Mouse (Mus musculus): Measurements from ENCODE around the gene Yeats2.

The Yeats2 gene

GRCm38 (mm10) chr16:20191161-20191882 is 50.5 kb downstream of the Yeats2 start:
- no peak for DNase-seq (ENCODE audit: extremely low read depth, low read depth)

DNA sequence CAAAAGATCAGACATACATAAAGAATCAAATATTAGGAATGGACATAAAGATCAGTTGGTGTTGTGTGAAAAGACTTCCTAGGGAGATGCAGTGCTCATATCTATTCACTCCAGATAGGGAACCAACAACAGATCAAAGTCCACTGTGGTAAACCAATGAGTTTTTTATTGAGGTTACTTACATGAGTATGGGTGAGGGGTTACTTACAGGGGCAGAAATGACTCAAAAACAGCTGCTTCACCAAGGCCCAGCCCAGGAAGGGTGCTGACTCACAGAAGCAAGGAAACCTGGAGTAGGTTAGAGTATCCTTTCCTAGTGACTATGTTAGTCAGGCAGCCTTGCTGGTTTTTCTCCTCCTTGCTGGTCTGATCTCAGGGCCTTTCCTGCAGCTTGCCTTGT is 51.2 kb downstream of the Yeats2 start:
- DNase-seq (ENCODE audit: extremely low read depth, low read depth) = no peak

DNA sequence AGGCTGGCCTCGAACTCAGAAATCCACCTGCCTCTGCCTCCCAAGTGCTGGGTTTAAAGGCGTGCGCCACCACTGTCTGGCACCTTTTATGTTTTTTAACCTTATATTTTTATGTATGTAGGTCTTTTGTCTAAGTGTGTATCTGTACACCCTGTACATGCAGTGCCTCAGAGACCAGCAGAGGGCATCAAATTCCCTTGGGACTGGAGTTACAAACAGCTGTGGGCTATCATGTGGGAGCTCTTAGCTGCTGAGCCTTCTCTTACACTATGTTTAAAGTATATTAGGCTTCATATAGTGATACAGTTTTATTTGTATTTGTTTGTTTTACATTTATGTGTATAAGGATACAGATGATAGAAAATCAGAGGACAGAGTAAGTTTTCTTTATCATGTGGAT is 54.7 kb downstream of the Yeats2 start:
- no peak for DNase-seq (ENCODE audit: extremely low read depth, low read depth)

DNA sequence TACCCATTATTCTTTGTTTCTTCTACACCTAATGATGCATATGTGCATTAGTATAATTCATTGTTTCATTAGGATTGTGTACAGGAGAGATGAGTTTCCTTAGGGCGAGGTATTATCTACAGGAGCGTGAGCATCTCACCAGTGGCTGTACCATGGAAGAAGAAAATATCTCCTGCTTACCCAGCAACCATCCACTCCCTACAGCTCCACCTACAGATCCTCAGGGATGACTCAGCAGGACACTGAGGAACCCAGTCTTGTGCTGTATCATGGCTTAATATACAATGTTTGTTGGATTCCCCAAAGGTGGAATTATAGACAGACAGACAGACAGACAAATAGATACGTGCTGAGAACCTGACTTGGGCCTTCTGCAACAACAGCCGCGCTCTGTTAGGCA is 56.1 kb downstream of the Yeats2 start:
- DNase-seq (ENCODE audit: extremely low read depth, low read depth) = no peak

- DNase-seq (ENCODE audit: extremely low read depth, low read depth) = no peak
These were observed 58.8 kb downstream of the Yeats2 start for GRCm38 (mm10) chr16:20199501-20200201.

DNA sequence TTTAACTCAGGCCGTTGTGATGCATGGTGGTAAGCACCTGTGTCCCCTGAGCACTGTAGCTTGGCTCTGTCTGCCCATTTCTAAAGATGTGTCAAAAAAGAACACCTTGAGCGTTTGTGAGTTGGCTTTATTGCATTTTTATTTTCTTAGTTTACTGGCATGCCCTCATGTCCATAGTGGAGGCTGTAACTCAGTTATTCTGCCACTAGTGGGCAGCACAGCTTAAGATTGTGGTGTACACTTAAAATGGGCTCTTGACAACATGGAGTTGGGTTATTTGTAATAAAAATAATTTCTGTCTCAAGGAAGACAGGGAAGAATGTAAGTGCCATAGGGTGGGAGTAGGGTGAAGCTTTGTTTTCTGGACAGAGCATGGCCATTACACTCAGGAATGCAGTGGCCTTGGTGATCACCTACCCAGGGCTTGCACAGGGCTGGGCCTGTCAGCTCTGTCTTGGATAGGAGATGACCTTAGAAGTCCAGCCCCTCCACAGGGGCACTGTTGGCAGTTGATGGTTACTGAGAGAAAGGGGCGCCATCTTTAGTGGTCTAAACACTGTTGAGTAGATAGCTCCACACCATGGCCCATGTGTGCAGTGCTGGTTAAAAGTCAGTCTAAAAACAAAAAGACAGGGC is 72.8 kb downstream of the Yeats2 start:
- peak; percentile 28 for DNase-seq (ENCODE audit: extremely low read depth, low read depth)

- DNase-seq (ENCODE audit: extremely low read depth, low read depth) = no peak
These were observed 81.9 kb downstream of the Yeats2 start for GRCm38 (mm10) chr16:20222726-20223125.

DNA sequence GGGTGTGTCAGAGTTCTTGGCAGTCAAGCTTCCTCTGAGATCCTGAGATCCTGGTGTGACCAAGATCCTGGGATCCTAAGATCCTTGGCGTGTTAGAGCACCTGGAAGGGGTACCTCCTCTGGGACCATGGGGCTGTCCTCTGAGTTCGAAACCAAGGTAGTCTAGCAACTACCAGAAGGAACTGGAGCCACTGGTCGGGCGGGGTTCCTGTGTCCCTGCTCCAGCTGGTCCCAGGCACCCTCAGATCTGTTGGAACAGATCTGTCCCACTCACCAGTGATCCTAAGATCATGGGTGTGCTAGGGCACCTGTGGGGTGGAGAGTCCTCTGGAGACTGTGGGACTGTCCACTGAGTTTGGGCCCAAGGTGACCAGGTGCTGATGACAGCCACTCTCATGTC is 85.8 kb downstream of the Yeats2 start:
- no peak for DNase-seq (ENCODE audit: extremely low read depth, low read depth)

- DNase-seq (ENCODE audit: extremely low read depth, low read depth) = peak; percentile 28
These were observed 86.6 kb downstream of the Yeats2 start for GRCm38 (mm10) chr16:20227504-20227903.

GRCm38 (mm10) chr16:20228167-20228566 is 87.3 kb downstream of the Yeats2 start:
- DNase-seq (ENCODE audit: extremely low read depth, low read depth) = no peak

DNA sequence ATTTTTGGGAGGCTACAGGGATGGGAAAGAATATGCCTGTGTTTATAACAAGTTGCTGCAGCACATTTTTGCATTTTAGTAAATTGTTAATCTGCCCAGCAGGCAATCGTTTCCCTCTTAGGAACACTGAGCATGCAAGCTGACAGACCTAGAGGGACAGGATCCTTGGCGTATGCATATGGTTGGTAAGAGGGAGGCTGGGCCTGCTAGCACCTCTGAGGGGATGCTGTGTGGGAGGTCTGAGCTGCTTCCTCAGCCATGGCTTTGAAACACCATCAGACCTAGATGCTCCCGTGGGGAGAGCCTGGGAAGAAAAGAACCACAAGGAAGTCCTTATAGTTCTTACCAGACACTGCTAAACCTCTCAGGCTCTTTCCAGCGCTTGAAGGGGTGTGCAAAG is 93.5 kb downstream of the Yeats2 start:
- DNase-seq (ENCODE audit: extremely low read depth, low read depth) = no peak

- DNase-seq (ENCODE audit: extremely low read depth, low read depth) = no peak
These were observed 96.6 kb downstream of the Yeats2 start for GRCm38 (mm10) chr16:20237426-20237825.

GRCm38 (mm10) chr16:20238646-20239045 is 97.8 kb downstream of the Yeats2 start:
- DNase-seq (ENCODE audit: extremely low read depth, low read depth) = no peak

- no peak for DNase-seq (ENCODE audit: extremely low read depth, low read depth)
These were observed 99.9 kb downstream of the Yeats2 start, which contains the start of gene Map6d1 for GRCm38 (mm10) chr16:20240468-20241414. Map6d1 (minus strand) TSS chr16:20241358.

DNA sequence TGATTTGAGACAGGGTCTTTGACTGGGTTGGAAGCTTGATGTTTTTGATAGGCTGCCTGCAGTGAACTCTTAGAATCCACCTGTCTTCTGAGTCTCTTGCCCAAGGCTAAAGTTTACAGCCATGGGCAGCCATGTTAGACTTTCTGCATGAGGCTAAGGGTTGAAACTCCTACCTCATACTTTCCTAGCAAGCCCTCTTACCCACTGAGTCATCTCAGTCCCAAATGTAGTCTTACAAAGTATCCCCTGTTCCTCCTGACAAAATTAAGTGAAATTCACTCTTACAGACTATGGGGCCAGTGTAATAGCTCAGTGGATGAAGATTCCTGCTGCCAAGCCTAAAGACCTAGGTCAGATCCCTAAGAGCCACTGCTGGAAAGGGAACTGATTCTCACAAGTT is 106.2 kb downstream of the Yeats2 start:
- DNase-seq (ENCODE audit: extremely low read depth, low read depth) = no peak

GRCm38 (mm10) chr16:20248442-20249174 is 107.7 kb downstream of the Yeats2 start:
- DNase-seq (ENCODE audit: extremely low read depth, low read depth) = no peak

DNA sequence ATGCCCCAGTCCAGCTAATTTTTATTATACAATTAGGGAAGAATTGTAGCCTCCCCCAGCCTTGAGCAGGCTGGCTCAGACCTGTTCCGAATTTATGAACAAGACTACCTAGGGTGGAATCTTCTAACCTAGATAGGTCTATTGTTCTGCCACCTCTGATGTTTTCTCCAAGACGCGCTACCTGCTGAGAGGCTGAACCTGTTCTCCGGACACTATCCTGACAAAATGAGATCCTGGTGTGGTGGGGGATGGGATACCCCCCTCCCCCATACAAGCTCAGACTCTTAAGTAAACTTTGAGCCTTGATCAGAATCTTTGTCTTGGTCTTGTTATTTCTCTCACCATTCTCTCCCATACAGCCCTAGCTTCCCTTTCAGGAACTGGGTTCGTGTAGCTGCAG is 117.1 kb downstream of the Yeats2 start:
- DNase-seq (ENCODE audit: extremely low read depth, low read depth) = no peak

- DNase-seq (ENCODE audit: extremely low read depth, low read depth) = no peak
These were observed 124.2 kb downstream of the Yeats2 start for GRCm38 (mm10) chr16:20265089-20265488.

DNA sequence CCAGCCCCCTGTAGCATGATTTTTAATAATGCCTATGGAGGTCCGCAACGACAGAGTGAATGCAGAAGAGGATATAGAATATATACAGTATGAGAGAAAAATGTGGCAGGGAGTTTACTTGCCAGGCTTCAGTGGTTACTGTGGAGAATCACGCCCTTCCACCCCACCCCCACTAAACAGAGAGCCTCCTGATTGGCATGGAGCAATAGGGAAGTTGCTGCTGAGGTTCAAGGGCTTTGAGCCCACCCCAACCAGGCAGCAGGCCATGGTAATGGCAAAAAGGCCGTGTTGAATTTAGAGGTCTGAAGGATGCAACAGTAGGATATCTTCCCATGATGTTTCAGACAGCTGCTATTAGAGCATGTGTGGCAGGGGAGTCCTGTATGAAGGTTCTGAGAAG is 130.5 kb downstream of the Yeats2 start:
- DNase-seq (ENCODE audit: extremely low read depth, low read depth) = no peak

DNA sequence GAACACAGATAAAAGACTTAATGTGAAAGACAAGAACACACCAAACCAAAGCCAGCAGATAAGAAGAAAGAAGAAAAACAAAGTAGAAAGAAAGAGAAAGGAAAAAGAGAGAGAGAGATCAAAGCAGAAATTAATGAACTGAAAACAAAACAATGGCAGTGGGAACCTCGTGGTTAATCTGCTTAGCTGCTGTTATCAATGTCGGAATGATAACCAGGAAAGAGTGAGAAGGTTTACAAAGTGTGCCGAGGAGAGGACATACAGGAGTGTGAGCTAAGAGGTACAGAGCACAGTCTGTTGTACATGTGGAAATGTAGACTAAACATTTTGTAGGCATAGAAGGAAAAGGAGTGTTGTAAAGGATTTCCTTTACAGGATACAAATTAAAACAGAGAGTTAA is 132.1 kb downstream of the Yeats2 start:
- no peak for DNase-seq (ENCODE audit: extremely low read depth, low read depth)

DNA sequence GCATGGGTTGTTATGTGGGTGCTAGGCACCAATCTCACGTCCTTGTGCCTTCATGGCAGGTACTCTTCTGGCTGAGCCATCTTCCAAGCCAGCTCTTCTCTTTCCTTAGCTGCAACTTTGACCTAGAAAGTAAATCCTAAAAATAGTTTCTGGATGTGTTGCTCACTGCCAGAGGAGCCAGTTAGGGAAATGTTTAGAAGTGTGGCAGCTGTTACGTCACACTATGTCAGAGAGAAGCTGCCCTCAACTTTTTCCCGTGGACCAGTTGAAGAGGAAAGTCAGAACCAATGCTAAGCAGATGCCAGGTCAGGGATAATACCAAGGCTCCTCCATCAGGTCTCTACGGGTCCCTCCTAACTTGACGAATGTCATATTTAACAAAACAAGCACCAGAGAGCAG is 138.5 kb downstream of the Yeats2 start:
- DNase-seq (ENCODE audit: extremely low read depth, low read depth) = no peak
